Mouse (Mus musculus) stomach, embryonic 16.5 days (tissue): Measurements from ENCODE around the gene Dhrs7b. TPM values are rescaled to one million over a fixed set of nuclear protein-coding genes. Genes with fewer than 3 reads are reported as not detected.
"Not testable (repeated sequence)": the region's sequence is repeated elsewhere in the genome, so short reads cannot be mapped to it uniquely, and the experiment has no call there.

Source experiments
- ATAC-seq: fragments of 200-750 bp; cut with Nextera tagmentation; 2 replicates; pipeline ENCODE4 v1.8.0; 2017; ENCODE audit warnings: moderate number of reproducible peaks, moderate TSS enrichment; ENCODE audit not compliant: insufficient read depth, low FRiP score
- H3K27ac ChIP-seq: fragments of 300-500 bp; sonication (generic); 2 replicates; pipeline ENCODE4 v1.5.1; 2014; ENCODE audit warnings: low read length
- H3K27me3 ChIP-seq: fragments of 300-500 bp; sonication (generic); 2 replicates; pipeline ENCODE4 v1.6.1; 2014; ENCODE audit warnings: low read length, control low read depth, mixed read lengths; ENCODE audit not compliant: control insufficient read depth, insufficient read depth
- H3K36me3 ChIP-seq: fragments of 300-500 bp; sonication (generic); 2 replicates; pipeline ENCODE4 v1.6.1; 2014; ENCODE audit warnings: low read length; ENCODE audit not compliant: control insufficient read depth, insufficient read depth
- H3K4me1 ChIP-seq: fragments of 300-500 bp; sonication (generic); 2 replicates; pipeline ENCODE4 v1.6.1; 2014; ENCODE audit warnings: low read length, control low read depth, mixed read lengths; ENCODE audit not compliant: control insufficient read depth, insufficient read depth
- H3K4me2 ChIP-seq: fragments of 300-500 bp; sonication (generic); 2 replicates; pipeline ENCODE4 v1.6.1; 2014; ENCODE audit warnings: low read depth, low read length, mixed read lengths
- H3K4me3 ChIP-seq: fragments of 300-500 bp; sonication (generic); replicated peaks from 2 replicates; pipeline ENCODE4 v1.5.1; 2014; ENCODE audit warnings: mild to moderate bottlenecking, low read length
- H3K9ac ChIP-seq: fragments of 300-500 bp; sonication (generic); 2 replicates; pipeline ENCODE4 v1.6.1; 2014; ENCODE audit warnings: low read length
- H3K9me3 ChIP-seq: fragments of 300-500 bp; sonication (generic); replicated peaks from 2 replicates; pipeline ENCODE4 v1.6.1; 2016; ENCODE audit warnings: low read length, control low read depth; ENCODE audit not compliant: control insufficient read depth
- WGBS: fragments of 180-500 bp; shearing (Covaris S2); extraction: QIAGEN DNeasy Blood & Tissue Kit; methylation state at CpG from one replicate; pipeline ENCODE4 v1.1.7; 2014; 5-methylcytosine and 5-hydroxymethylcytosine counted together
- polyA plus RNA-seq: library from polyadenylated mRNA; unstranded; fragments of >200 nt; fragmentation: Nextera tagmentation; extraction: Ambion mirVana; gene quantifications from 2 replicates; pipeline ENCODE4 v1.2.1, GENCODE M21; 2015

The Dhrs7b gene
- polyA plus RNA-seq, 1 experiment from 2014 or later = 42.8 TPM

DNA sequence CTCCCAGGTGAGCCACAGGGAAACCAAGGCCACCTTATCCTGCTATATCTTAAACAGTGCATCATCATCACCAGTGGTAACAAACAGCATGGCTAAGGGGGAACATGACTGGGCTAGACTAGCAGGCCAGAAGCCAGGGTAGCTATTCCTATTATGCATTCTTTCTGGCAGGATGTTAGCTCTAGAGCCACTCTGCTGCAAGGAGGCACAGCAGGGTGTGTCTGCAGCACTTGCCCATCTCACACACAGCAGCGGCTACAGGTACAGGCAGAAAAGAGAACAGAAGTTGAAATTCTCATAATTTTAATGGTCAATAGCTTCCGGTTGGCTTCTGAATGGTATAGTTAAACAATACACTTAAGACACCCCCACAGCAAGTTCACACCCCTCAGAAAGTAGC lies 33.7 kb downstream of the Dhrs7b start:
- H3K36me3 ChIP-seq = peaks cover 23% of the 10 kb centered on the region
- no peak overlapping the region for H3K9ac ChIP-seq
- H3K4me2 ChIP-seq = no peak overlapping the region
- H3K4me1 ChIP-seq = peaks cover 4% of the 10 kb centered on the region; the same call in 1 of the 2 replicates
- 84% methylated on average over 2 of the region's 2 CpGs for whole genome bisulfite sequencing
- no peaks in the 10 kb centered on the region for H3K9me3 ChIP-seq
- ATAC-seq = no peak
- H3K27me3 ChIP-seq = no peaks in the 10 kb centered on the region
- no peak overlapping the region for H3K4me3 ChIP-seq
- H3K27ac ChIP-seq = no peak overlapping the region

DNA sequence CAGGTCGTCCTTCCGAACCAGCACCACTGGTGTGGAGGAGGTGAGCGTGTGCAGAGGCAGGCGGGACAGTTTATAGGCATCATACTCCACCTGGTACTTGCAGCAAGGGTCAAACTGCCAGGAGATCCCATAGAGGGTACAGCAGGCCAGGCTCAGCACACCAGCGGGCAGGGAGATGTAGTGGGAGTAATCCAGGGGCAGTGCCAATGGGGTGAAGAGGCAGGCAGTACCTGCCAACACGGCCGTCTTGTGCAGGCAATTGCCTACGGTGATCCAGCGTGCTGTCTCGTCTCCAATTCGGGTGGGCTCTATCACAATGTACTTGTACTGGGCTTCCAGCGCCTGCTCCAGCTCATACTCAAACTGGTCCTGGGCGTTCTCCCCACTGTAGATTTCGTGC lies 34.5 kb downstream of the Dhrs7b start:
- Histone ChIP-seq H3K27me3 (no peaks in the 10 kb centered on the region), H3K4me2 (no peak overlapping the region), H3K36me3 (peaks cover 23% of the 10 kb centered on the region), H3K4me3 (no peak overlapping the region), H3K9me3 (no peaks in the 10 kb centered on the region), H3K27ac (no peak overlapping the region), H3K4me1 (peaks cover 4% of the 10 kb centered on the region; the same call in 1 of the 2 replicates), H3K9ac (no peak overlapping the region)
- WGBS = 86% methylated on average over 14 of the region's 14 CpGs
- no peak for ATAC-seq

DNA sequence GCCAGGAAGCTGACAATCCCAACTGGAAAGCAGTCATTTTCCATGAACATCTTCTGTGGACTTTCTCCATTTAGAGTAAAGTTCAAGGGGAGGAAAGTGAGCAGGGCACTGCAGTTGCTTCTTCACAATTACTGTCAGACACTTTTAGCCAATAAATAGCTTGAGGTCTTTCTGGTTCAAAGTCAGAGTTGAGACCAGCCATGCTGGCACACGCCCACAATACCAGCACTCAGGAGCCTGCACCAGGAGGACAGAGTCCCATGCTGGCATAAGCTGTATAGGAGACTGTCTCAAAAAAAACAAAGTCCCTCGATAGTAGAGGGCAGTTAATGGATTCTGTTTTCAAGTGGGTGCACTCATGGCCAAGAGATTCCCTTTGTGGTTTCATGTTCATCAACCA lies 35.6 kb downstream of the Dhrs7b start:
- Histone ChIP-seq H3K9ac (no peak overlapping the region), H3K4me2 (no peak overlapping the region), H3K36me3 (peaks cover 23% of the 10 kb centered on the region), H3K9me3 (no peaks in the 10 kb centered on the region), H3K27me3 (no peaks in the 10 kb centered on the region), H3K27ac (no peak overlapping the region), H3K4me3 (no peak overlapping the region), H3K4me1 (peaks cover 4% of the 10 kb centered on the region; the same call in 1 of the 2 replicates)
- 69% methylated on average over 2 of the region's 2 CpGs for WGBS
- no peak for ATAC-seq

DNA sequence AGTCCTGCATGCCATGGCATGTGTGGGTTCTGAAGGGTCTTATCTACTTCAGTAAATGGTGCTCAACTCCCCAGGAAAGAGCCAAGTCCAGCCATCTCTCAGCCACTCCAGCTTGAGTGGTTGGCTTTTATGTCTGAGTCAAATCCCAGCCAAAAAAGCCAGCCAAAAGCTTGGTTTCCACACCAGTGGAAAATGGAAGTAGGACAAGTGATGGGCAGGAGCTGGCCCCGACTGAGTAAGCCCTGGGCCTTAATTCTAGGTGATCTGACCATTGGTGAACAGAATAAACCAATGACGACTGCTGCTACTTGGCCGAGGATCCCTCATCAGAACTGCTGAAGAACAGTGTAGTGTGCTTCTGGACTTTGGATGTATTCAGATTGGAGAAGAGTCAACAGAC lies 37.0 kb downstream of the Dhrs7b start:
- ATAC-seq = no peak
- Histone ChIP-seq H3K36me3 (peaks cover 11% of the 10 kb centered on the region; the same call in 1 of the 2 replicates), H3K9ac (no peak overlapping the region), H3K4me2 (no peak overlapping the region), H3K4me3 (no peak overlapping the region), H3K27ac (no peak overlapping the region), H3K4me1 (peaks cover 12% of the 10 kb centered on the region; the same call in 1 of the 2 replicates), H3K27me3 (no peaks in the 10 kb centered on the region), H3K9me3 (no peaks in the 10 kb centered on the region)
- WGBS = 85% methylated on average over 3 of the region's 3 CpGs

DNA sequence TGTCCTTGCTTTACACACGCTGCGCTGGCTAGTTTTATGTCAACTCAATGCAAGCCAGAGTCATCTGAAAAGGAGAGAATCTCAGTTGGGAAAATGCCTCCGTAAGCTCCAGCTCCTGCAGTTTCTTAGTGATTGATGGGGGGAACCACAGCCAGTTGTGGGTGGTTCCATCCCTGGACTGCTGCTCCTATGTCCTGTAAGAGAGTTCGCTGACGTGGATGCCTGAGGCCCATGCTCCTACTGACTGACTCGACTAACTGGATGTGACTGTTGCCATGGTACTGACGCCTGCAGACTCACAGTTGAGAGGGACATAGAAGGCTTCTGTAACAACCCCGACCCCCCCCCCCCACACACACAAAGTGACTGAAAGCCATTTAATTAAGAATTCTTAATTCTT lies 37.5 kb downstream of the Dhrs7b start:
- H3K9ac ChIP-seq = no peak overlapping the region
- H3K4me2 ChIP-seq = no peak overlapping the region
- peaks cover 8% of the 10 kb centered on the region; the same call in 1 of the 2 replicates for H3K36me3 ChIP-seq
- ATAC-seq = no peak
- peaks cover 16% of the 10 kb centered on the region; the same call in 1 of the 2 replicates for H3K4me1 ChIP-seq
- no peak overlapping the region for H3K27ac ChIP-seq
- no peaks in the 10 kb centered on the region for H3K27me3 ChIP-seq
- no peaks in the 10 kb centered on the region for H3K9me3 ChIP-seq
- 60% methylated on average over 8 of the region's 8 CpGs for WGBS
- no peak overlapping the region for H3K4me3 ChIP-seq

DNA sequence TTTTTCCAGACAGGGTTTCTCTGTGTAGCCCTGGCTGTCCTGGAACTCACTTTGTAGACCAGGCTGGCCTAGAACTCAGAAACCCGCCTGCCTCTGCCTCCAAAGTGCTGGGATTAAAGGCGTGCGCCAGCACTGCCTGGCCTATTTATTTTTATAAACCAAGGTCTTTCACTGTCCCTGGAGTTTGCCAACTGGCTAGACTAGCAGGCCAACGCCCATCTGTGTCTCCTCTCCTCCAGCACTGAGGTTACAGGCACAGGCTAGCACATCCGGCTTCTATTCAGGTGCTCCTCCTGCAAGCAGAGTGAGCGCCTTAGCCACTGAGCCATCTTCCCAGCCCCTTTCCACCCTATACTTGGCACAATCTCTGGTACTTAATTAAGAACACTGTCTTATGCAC lies 39.0 kb downstream of the Dhrs7b start:
- not testable (repeated sequence) for H3K4me2 ChIP-seq, H3K9me3 ChIP-seq, H3K27me3 ChIP-seq, ATAC-seq, H3K4me3 ChIP-seq, H3K9ac ChIP-seq, H3K36me3 ChIP-seq, H3K27ac ChIP-seq
- H3K4me1 ChIP-seq = peaks cover 23% of the 10 kb centered on the region
- 92% methylated on average over 6 of the region's 6 CpGs for WGBS

DNA sequence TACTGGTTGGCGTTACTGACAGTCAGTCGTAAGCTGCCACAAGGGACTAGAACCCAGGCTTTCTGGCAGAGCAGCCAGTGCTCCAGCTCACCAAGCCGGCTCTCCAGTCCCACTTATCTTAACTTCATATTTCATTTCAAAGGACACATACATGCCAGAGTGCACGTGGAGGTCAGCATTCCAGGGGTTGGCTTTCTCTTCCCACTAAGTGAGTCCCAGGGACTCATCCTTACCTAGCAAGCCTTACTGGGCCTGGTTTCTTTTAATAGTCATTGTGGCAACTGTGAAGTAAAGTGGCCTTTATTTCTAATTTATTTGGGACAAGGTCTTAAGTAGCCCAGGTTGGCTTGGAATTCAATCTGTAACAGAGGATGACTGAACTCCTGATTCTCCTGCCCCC lies 41.0 kb downstream of the Dhrs7b start:
- no peaks in the 10 kb centered on the region for H3K9me3 ChIP-seq
- no peak overlapping the region for H3K4me3 ChIP-seq
- H3K4me2 ChIP-seq = no peak overlapping the region
- H3K4me1 ChIP-seq = peaks cover 40% of the 10 kb centered on the region
- no peaks in the 10 kb centered on the region for H3K36me3 ChIP-seq
- no peak for ATAC-seq
- no peak overlapping the region for H3K27ac ChIP-seq
- WGBS = 48% methylated on average over 4 of the region's 4 CpGs
- no peaks in the 10 kb centered on the region for H3K27me3 ChIP-seq
- H3K9ac ChIP-seq = no peak overlapping the region

DNA sequence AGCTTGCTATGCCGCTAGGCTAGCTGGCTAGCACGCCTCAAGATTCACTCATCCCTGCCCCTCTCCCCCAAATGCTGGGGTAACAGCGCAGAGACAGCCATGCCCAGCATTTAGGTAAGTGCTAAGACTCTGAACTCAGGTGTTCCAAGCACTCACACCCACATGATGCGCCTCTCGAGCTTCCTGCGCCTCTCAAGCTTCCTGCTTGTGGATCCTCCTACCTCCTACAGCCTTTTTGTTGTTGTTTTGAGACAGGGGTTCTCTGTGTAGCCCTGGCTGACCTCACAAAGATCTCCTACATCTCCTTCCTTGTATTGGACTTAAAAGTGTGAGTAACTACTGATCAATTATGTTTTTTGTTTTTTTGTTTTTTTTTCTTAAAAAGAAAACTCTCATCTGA lies 42.7 kb downstream of the Dhrs7b start:
- Histone ChIP-seq H3K9me3 (no peaks in the 10 kb centered on the region), H3K4me3 (no peak overlapping the region), H3K4me2 (no peak overlapping the region), H3K27ac (0 out of 2 replicates have a peak overlapping the region, but pooled peaks have one; percentile 2), H3K36me3 (no peaks in the 10 kb centered on the region), H3K27me3 (no peaks in the 10 kb centered on the region), H3K9ac (peak overlapping the region; percentile 28; the same call in 1 of the 2 replicates), H3K4me1 (peaks cover 48% of the 10 kb centered on the region)
- no peak for ATAC-seq
- 58% methylated on average over 6 of the region's 6 CpGs for WGBS

DNA sequence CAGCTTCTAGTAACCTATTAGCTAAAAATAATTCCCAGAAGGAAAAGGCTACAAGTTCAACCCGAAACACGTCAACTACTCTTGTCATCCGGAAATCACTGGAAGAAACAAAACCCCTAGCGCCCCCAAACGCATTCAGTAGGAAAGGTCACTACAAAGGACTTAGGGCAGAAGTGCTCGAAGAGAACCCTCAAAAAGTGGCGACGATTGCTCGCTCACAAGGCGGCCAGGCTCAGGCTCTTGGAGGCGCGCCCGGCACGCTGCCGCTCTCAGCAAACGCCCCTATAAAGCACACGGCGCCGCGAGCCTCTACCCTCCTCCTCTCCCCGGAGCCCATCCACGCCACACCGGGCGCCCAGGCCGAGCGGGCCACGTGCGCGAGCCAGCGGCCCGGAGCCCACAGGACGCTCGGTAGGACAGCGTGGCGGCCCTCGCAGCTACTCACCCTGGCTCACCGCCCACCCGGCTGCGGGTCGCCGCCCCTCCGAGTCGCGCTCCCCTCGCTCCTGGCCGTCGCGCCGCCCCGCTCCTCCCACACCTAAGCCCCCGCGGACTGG lies 47.7 kb downstream of the Dhrs7b start:
- WGBS = under 1% methylated on average over 51 of the region's 52 CpGs
- Histone ChIP-seq H3K4me3 (peak overlapping the region; percentile 97), H3K4me1 (peaks cover 41% of the 10 kb centered on the region), H3K4me2 (peak overlapping the region; percentile 71), H3K27me3 (no peaks in the 10 kb centered on the region), H3K36me3 (no peaks in the 10 kb centered on the region), H3K27ac (peak overlapping the region; percentile 94), H3K9me3 (no peaks in the 10 kb centered on the region), H3K9ac (peak overlapping the region; percentile 97)
- peak; percentile 70 for ATAC-seq
